9 mouse cellular contexts compared by ENCODE assay signal in genomic region chr19:21747356-21747755, GRCm38 (mm10). TPM values are rescaled to one million over a fixed set of nuclear protein-coding genes. Genes with fewer than 3 reads are reported as not detected.
DNase-seq lines count a peak whose midpoint lies in the region; ATAC-seq and TF ChIP-seq lines count a peak whose summit lies in the region.
"Had no signal": no experiment of that assay in that cellular context is flagged by ENCODE, and none has a peak within 500 bp of the region (broad histone marks: within the 10 kb centered on the region; RNA-seq: fewer than 3 reads in every experiment).

No protein-coding gene starts in this region.

- ATAC-seq in G1E (ENCODE audit: extremely low read depth, insufficient number of reproducible peaks, low FRiP score, poor library complexity, severe bottlenecking) = no peak
- 0 out of 2 replicates have a peak, but pooled peaks have one; percentile 44 for ATAC-seq in forebrain, embryonic 16.5 days
- ATAC-seq in limb, embryonic 11.5 days (ENCODE audit: insufficient number of reproducible peaks, low FRiP score, low TSS enrichment, low read depth) = no peak

- TF ChIP-seq CTCF in G1E (IDR thresholded peaks at IDR 0.05; ENCODE audit: low read depth, low read length) = peak; percentile 96
- TF ChIP-seq CTCF in kidney, adult 2 months (conservative IDR thresholded peaks at IDR 0.05; ENCODE audit: insufficient read depth, insufficient read length, low read depth, low read length) = peak; percentile 97

- DNase-seq in 3T3-L1 (ENCODE audit: low read depth, low spot score) = peak; percentile 80
- peak; percentile 8 for DNase-seq in G1E (ENCODE audit: low spot score)
- peak; percentile 70 for DNase-seq in cerebellum, adult 11 months
- peak; percentile 72 for DNase-seq in kidney, adult 2 months
- peak; percentile 74 for DNase-seq in limb, embryonic 11.5 days (ENCODE audit: low spot score)
- DNase-seq in retina, adult 2 months (ENCODE audit: low read depth, low spot score) = peak; percentile 50
- DNase-seq in thymus, postnatal 25 days = peak; percentile 61

- no peaks in the 10 kb centered on the region for H3K36me3 ChIP-seq in G1E (replicated peaks)
- no peaks in the 10 kb centered on the region for H3K36me3 ChIP-seq in forebrain, embryonic 16.5 days (ENCODE audit: control insufficient read depth, insufficient read depth)
- H3K36me3 ChIP-seq in kidney, adult 2 months (ENCODE audit: control insufficient read depth, insufficient read depth, low read length) = no peaks in the 10 kb centered on the region
- no peaks in the 10 kb centered on the region for H3K36me3 ChIP-seq in limb, embryonic 11.5 days (ENCODE audit: control insufficient read depth, insufficient read depth, low read length)
- H3K36me3 ChIP-seq: stomach, embryonic 15.5 days had no signal

- H3K9ac ChIP-seq in forebrain, embryonic 16.5 days (replicated peaks; ENCODE audit: low read depth, low read length) = no peak overlapping the region
- H3K9ac ChIP-seq in limb, embryonic 11.5 days (ENCODE audit: low read length) = no peak overlapping the region
- H3K9ac ChIP-seq: stomach, embryonic 15.5 days had no signal

- H3K4me2 ChIP-seq in forebrain, embryonic 16.5 days (ENCODE audit: low read length) = no peak overlapping the region
- no peak overlapping the region for H3K4me2 ChIP-seq in limb, embryonic 11.5 days (ENCODE audit: low read depth, severe bottlenecking)
- H3K4me2 ChIP-seq: stomach, embryonic 15.5 days had no signal

- H3K27me3 ChIP-seq in G1E (ENCODE audit: insufficient read depth, low read length) = no peaks in the 10 kb centered on the region
- no peaks in the 10 kb centered on the region for H3K27me3 ChIP-seq in forebrain, embryonic 16.5 days (replicated peaks; ENCODE audit: control insufficient read depth, insufficient read depth, low read length)
- no peaks in the 10 kb centered on the region for H3K27me3 ChIP-seq in kidney, adult 2 months (replicated peaks; ENCODE audit: control insufficient read depth, insufficient read depth, low read length)
- no peaks in the 10 kb centered on the region for H3K27me3 ChIP-seq in limb, embryonic 11.5 days (ENCODE audit: control insufficient read depth, insufficient read depth, low read length)
- H3K27me3 ChIP-seq: stomach, embryonic 15.5 days had no signal

- 15% methylated on average over 4 of the region's 4 CpGs for WGBS in forebrain, embryonic 16.5 days
- 15% methylated on average over 4 of the region's 4 CpGs for WGBS in kidney, adult 2 months
- 22% methylated on average over 4 of the region's 4 CpGs for WGBS in limb, embryonic 11.5 days

- TF ChIP-seq POLR2A in kidney, adult 2 months (IDR thresholded peaks at IDR 0.05; ENCODE audit: low read depth, low read length) = no peak

- H3K4me1 ChIP-seq in G1E (ENCODE audit: insufficient read depth, low read depth, low read length) = no peaks in the 10 kb centered on the region
- H3K4me1 ChIP-seq in forebrain, embryonic 16.5 days (replicated peaks; ENCODE audit: control insufficient read depth, insufficient read depth, low read length) = no peaks in the 10 kb centered on the region; the same call in 1 of the 2 replicates
- no peaks in the 10 kb centered on the region for H3K4me1 ChIP-seq in kidney, adult 2 months (ENCODE audit: control insufficient read depth, insufficient read depth, low read length)
- H3K4me1 ChIP-seq in limb, embryonic 11.5 days (ENCODE audit: control insufficient read depth, insufficient read depth, low read length) = no peaks in the 10 kb centered on the region
- H3K4me1 ChIP-seq: stomach, embryonic 15.5 days had no signal

- no peak overlapping the region for H3K4me3 ChIP-seq in G1E (ENCODE audit: low read depth, low read length)
- H3K4me3 ChIP-seq in forebrain, embryonic 16.5 days (replicated peaks; ENCODE audit: low read length) = no peak overlapping the region
- H3K4me3 ChIP-seq in kidney, adult 2 months (ENCODE audit: insufficient read depth, low read depth, low read length) = no peak overlapping the region
- no peak overlapping the region for H3K4me3 ChIP-seq in limb, embryonic 11.5 days (ENCODE audit: low read depth, low read length)
- H3K4me3 ChIP-seq: stomach, embryonic 15.5 days had no signal

- no peak overlapping the region for H3K27ac ChIP-seq in forebrain, embryonic 16.5 days (ENCODE audit: low read length)
- H3K27ac ChIP-seq in kidney, adult 2 months (ENCODE audit: insufficient read depth, low read depth, low read length) = no peak overlapping the region
- H3K27ac ChIP-seq in limb, embryonic 11.5 days (replicated peaks; ENCODE audit: low read depth, low read length) = no peak overlapping the region
- H3K27ac ChIP-seq: stomach, embryonic 15.5 days had no signal

- H3K9me3 ChIP-seq in G1E (replicated peaks) = no peaks in the 10 kb centered on the region
- no peaks in the 10 kb centered on the region for H3K9me3 ChIP-seq in forebrain, embryonic 16.5 days (ENCODE audit: control insufficient read depth, low read length)
- no peaks in the 10 kb centered on the region for H3K9me3 ChIP-seq in limb, embryonic 11.5 days (ENCODE audit: control insufficient read depth, low read length)
- H3K9me3 ChIP-seq: stomach, embryonic 15.5 days had no signal

RNA-seq across cellular contexts. Expression of gene Cemip2, which starts 30.8 kb away (rescaled TPM):
- total RNA-seq in G1E (2014; fragmentation: Nextera tagmentation) (4.5 and 7.7 TPM in 2 replicates), G1E (2017) (10.6 and 10.9 TPM in 2 replicates)
- polyA plus RNA-seq in G1E (2012) = 1.7 and 2.5 TPM in 2 replicates
- 37.2 and 37.6 TPM in 2 replicates for polyA plus RNA-seq in forebrain, embryonic 16.5 days (2015; fragmentation: Nextera tagmentation; extraction: Ambion mirVana)
- 6.7 and 6.9 TPM in 2 replicates for polyA plus RNA-seq in kidney, adult 2 months (2012; rRNA removed)
- 52.1 and 54.6 TPM in 2 replicates for polyA plus RNA-seq in limb, embryonic 11.5 days (2014; fragmentation: Nextera tagmentation; extraction: Ambion mirVana)

Comparison
In these comparisons a context has a peak if more than half of its experiments do, and no peak if none do; other contexts are left out.
1. DNase-seq: peak in every context shown above with its lines; median percentile 80 in 3T3-L1; 74 in limb, embryonic 11.5 days; 72 in kidney, adult 2 months; 70 in cerebellum, adult 11 months; 61 in thymus, postnatal 25 days; 50 in retina, adult 2 months; 8 in G1E.